Mouse (Mus musculus): Measurements from ENCODE around the gene Bmp8b. TPM values are rescaled to one million over a fixed set of nuclear protein-coding genes. Genes with fewer than 3 reads are reported as not detected.
"Not testable (repeated sequence)": the region's sequence is repeated elsewhere in the genome, so short reads cannot be mapped to it uniquely, and the experiment has no call there.

Gene Bmp8b
- under 1 TPM; 0.14 to 0.15 TPM for total RNA-seq (2021)

DNA sequence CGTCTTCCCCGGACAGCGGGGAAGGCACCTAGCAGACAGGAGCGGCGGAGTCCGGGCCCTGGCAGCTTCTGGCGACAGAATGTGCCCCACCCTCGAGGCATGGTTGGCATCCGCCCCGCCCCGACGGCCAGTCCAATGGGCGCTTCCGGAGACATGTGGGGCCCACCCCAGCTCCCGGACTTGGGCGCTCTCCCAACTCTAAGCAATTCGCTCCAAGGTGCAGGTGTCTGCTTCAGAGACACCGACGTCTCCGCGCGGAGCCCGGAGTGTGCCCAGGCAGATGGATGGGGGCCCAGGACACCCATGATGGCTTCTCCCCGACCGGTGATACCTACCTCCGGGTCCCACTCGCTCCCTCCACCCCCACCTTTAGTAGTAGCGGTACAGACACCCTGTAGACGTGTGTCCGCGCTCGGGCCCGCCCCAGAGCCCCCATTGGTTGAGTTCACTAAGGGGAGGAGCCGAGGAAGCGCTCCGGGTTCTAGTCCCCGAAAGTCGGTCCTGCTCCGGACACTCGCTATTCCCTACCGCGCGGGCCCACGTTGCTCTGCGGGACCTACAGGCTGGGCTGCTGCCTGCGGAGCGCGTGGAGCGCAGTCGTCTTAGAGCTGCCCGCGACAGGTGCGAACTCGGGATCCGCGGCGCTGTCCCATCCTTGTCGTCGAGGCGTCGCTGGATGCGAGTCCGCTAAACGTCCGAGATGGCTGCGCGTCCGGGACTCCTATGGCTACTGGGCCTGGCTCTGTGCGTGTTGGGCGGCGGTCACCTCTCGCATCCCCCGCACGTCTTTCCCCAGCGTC is at the start of gene Bmp8b:
TSS of gene Bmp8b (plus strand) at position 515 of the 800 bp plus-strand sequence.
- DNase-seq (ENCODE audit: low spot score in 2 of 2): no peak
- intact Hi-C loops (cut with DNase I): no loop called here

DNA sequence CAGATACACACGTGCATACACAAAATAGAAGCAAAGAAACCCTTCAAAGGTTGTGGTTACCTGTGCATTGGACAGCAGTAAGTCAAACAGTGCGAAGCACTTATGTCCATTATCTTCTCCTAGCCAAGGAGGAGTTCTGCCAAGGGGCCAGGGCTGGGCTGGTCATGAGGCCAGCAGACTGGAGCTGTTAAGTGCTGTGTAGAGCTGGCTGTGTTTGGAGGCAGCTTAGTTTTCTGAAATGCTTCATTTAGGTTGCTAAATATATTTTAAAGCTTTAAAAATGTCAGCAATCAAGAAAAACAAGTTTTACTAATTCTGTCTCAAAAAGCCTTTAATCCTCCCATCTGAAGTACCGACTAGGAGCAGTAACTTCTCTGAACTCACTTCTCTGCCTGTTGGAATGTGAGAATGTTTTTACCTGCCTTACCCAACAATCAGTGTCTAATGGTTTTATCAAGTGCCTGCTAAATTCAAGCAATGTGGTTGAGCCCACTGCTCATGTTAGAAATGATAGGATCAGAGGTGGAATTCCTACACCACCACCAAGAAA is 48.3 kb upstream of the Bmp8b start:
- no peak for DNase-seq (ENCODE audit: low spot score in 2 of 2)
- intact Hi-C loops (cut with DNase I): no loop called here

DNA sequence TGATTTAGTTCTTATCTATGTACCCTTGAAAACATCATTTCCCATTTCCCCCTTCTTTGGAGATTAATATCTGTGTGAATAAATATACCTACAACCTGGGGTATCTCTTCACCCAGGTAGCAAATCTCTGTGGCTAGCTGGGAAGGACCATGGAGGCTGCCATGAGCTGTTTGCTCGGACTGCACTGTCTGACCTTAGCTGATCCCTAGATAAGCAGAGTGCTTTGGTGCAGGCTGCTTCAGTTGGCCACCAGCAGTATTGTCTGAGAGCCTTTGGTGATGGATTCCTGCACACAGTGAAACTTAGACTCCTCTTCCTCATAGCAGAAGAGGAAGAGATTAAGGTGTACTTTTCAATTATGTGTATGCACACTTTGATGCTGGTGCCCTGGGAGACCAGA is 47.0 kb upstream of the Bmp8b start:
- DNase-seq (ENCODE audit: low spot score in 2 of 2): no peak
- intact Hi-C loops (cut with DNase I): no loop called here

DNA sequence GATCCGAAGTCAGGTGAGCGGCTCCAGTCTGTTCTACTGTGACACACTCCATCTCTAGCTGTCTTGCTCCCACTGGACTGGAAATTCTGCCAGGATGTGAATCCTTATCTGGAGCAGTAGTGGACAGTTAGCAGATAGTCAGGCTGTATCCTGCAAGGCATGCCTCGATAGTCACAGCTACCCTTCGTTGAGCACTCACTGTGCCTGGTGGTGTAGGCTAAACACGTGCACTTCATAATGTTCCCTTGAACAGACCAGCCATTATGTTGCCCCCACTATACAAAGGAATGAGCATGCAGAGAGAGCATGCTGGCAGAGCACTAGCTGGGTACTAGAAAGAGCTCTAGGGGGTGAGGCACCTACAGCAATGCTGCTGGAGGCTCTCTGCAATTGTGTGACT is 43.2 kb upstream of the Bmp8b start:
- DNase-seq (ENCODE audit: low spot score in 2 of 2): no peak
- intact Hi-C loops (cut with DNase I): no loop called here

DNA sequence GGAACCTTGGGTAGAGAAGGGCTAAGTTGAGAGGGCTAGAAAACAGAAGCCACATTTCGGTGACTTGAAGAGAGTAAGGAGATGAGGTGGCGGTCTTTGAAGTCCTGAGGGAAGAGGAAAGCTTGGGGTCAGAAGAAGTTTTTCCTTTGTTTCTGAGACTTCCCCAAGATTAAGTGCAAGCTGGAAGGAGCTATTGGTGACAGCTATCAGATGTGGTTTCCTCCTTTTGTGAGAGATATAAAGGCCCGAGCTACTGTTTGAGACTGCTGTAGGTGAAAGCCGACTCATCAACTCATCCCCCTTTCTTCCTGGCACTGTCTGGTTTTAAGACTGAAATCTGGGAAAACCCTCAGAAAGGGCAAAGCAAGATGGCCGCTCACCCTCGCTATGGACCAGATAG is 36.3 kb upstream of the Bmp8b start:
- DNase-seq (ENCODE audit: low spot score in 2 of 2): no peak
- intact Hi-C loops (cut with DNase I): no loop called here

DNA sequence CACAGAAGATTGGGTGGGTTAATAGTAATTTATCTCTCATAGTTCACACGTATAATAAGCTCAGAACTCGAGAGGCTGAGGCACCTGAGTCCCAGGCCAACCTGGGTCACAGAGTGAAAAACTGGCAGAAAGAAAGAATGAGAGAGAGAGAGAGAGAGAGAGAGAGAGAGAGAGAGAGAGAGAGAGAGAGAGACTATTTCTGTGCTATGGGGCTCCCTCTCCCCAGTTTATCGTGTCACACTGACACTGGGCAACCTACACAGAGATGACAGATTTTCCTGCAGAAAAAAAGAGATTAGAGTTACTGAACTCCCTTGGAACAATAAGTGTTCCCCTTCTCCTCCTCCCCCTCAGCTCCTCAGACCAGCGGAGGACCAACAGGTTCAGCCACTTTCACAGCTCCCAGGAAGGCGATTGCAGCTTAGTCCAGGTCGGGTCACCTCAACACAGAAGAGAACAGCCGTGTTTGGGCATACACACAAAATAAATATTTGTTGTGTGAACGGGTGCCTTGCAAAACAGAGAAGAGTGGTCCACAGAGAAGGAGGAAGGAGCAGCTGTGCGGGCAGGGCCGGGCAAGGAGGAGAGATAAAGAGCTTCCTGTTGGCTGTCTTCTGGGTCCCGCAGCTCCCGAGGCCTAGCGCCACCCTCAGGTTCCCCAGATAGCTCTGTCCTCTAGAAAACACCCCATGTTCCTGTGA is 33.5 kb upstream of the Bmp8b start:
- intact Hi-C loops (cut with DNase I): no loop called here
- DNase-seq (ENCODE audit: low spot score in 2 of 2): no peak

DNA sequence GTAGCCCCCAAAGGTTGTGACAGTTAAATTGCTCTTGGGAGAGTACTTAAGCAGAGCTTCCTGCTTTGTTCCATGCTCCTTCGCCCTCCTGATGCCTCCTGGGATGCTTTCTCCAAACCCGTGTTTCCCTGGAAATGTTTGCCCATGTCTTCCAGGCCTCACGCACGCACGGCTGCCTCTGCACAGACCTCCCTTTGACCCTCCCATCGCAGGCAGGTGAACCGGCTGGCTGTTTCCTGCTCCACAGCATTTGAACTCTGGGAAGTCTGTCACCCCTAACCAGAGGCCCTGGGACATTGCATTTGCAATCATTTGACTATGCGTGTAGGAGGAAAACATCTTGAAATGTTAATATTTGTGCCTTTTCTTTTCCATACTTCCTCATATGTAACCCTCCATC is 28.0 kb upstream of the Bmp8b start:
- no peak for DNase-seq (ENCODE audit: low spot score in 2 of 2)
- intact Hi-C loops (cut with DNase I): no loop called here

DNA sequence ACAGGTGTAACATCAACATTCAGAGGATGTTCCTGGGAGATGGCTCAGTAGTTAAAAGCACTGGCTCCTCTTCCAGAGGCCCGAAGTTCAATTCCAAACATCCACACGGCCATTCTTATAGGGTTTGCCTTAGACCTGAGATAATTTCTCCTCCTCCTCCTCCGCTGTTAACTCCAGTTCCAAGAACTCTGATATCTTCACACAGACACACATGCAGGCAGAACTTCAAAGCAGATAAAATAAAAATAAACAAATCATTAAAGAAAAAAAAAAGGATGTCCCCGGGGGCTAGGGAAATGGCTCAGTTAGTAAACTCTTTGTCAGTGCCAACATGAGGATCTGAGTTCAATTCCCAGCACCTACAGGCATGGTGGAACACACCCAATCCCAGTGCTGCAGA is 26.7 kb upstream of the Bmp8b start:
- no peak for DNase-seq (ENCODE audit: low spot score in 2 of 2)
- intact Hi-C loops (cut with DNase I): no loop called here

DNA sequence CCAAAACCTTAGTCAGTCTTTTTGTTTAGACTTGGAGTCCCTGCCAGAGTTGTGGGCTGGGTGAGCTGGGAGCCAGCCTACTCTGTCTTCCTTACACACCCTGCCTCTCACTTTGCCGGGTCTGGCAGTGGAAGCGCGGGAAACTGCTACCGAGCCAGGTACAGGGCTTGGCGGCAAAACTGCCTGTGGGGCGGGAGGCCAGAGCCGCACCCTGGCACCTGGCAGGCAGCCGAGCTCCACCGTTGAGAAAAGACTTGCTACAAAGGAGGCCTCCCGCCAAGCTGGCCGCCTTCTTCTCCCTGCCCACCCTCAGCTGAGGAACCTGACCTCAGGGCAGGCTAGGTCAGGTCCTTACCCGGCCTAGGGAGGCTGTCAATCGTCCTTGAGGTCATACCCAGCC is 24.2 kb upstream of the Bmp8b start:
- intact Hi-C loops (cut with DNase I): loop anchor here (5.0 to 10.0 kb wide), 3 partner anchors 168 to 266 kb away; no protein-coding TSS in a partner anchor
- peak; percentile 47 to 53 for DNase-seq (ENCODE audit: low spot score in 2 of 2)

DNA sequence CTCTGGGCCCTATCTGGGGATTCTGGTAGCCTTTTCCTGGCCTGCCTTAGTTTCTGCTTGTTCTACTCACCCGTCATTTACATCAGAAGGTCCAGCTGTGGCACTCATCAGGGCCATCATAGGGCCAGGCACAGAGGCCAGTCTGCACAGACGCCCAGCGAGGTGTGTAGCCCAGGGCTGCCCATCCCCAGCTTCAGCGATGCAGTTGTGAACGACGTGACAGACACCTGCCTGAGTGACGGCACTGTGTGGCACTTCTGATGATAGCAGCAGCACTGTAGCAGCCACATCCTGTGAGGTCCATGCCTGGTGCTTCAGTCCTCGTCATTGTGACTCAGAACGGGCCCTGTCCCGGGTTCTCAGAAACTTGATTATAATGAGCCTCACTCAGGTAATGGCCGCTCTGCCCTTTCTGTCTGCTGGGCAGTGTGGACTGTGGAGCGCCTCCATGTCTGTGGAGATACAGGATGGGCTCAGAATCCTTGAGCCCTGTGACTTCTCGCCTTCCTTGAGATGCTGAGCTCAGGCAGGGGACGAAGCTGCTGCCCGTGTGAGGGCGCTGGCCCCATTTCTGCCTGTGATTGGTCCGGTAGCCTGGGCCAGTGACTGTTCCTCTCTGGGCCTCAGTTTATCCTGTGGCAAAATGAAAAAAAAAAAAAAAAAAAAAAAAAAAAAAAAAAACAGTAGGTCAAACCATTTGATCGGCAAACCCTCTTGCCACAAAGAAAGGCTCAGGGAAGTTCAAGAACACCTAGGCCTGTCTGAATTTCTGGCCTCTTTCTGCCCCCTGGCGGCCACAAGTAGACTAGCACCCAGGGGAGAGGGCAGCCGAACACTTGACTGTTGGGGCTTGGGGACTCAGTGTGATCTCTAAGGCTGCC is 22.4 kb upstream of the Bmp8b start:
- peak; percentile 55 to 61 for DNase-seq (ENCODE audit: low spot score in 2 of 2)
- intact Hi-C loops (cut with DNase I): loop anchor here (1.0 to 10.0 kb wide), 4 partner anchors 87 to 268 kb away; partner anchors contain the start of gene Mycl

DNA sequence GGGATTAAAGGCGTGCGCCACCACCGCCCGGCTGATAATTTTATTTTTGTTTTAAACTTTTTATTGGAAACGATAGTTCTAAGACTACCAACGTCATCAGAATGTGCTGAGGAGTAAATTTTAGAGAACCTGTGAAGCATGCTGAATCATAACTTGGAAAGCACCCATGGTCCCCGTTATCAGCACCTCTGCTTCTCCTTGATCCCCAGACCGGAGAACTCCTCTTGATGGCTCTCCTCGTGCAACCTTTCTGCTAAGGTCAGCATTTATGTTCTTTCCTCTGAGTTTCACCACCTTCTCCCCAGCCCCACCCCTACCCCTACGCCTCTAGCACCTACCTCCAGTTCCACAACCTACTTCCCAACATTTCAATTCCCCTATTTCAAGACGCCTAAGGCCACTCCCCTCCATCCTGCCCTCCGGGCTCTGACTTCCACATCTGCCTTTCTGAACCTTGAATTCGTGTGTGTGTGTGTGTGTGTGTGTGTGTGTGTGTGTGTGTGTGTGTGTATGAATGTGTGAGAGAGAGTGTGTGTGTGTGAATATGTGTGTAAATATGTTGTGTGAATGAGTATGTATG is 21.6 kb upstream of the Bmp8b start:
- no peak for DNase-seq (ENCODE audit: low spot score in 2 of 2)
- intact Hi-C loops (cut with DNase I): loop anchor here (1.0 to 10.0 kb wide), 4 partner anchors 88 to 269 kb away; partner anchors contain the start of gene Mycl

DNA sequence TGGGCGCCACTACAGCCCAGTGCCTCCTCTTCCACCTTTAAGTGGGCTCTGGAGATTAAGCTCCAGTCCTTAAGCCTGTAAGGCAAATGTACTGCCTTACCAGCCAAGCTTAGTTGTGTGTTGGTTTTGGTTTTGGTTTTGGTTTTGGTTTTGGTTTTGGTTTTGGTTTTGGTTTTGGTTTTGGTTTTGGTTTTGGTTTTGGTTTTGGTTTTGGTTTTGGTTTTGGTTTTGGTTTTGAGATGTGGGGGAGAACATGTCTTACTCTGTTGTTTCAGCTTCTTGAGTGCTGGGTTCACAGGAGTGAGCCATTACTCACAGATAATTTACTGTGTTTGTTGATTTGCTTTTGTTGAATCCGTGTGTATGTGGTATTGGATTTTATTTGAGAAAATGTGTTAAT is 19.7 kb upstream of the Bmp8b start:
- DNase-seq (ENCODE audit: low spot score in 2 of 2): no peak
- intact Hi-C loops (cut with DNase I): loop anchor here (10.0 kb wide), 1 partner anchor 270 kb away; no protein-coding TSS in a partner anchor

DNA sequence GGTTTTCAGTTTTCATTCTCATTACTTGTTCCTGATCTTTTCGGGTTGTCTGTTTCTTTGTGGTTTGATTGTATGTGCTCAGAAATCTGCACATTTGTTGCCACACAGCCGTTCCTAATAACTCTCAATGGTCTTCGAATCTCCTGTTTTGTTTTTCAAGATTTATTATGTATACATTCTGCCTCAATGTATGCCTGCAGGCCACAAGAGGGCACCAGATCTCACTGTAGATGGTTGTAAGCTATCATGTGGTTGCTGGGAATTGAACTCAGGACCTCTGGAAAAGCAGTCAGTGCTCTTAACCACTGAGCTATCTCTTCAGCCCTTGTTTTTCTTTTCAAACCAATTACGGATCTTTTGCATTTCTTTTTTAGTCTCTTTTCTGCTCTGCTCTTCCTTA is 18.6 kb upstream of the Bmp8b start:
- no peak for DNase-seq (ENCODE audit: low spot score in 2 of 2)
- intact Hi-C loops (cut with DNase I): loop anchor here (10.0 kb wide), 1 partner anchor 272 kb away; no protein-coding TSS in a partner anchor

DNA sequence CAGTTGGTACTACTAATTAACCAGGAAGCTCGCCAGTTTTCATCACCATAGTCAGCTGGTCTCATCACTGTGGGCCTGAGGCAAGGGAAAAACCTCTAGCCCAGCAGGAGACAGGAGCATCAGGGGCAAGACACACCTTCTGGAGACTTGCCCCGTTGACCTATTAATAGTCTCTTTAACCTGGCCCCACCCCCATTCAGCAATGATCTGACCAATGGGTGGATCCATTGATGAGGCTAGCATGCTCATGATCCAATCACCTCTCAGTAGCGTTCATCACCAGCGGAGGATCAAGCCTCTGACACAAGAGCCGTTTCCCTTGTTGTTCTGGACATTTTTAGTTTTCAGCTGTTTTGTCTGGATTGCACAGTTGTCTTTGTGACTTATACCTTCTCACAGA is 12.3 kb upstream of the Bmp8b start:
- DNase-seq (ENCODE audit: low spot score in 2 of 2): no peak
- intact Hi-C loops (cut with DNase I): no loop called here

DNA sequence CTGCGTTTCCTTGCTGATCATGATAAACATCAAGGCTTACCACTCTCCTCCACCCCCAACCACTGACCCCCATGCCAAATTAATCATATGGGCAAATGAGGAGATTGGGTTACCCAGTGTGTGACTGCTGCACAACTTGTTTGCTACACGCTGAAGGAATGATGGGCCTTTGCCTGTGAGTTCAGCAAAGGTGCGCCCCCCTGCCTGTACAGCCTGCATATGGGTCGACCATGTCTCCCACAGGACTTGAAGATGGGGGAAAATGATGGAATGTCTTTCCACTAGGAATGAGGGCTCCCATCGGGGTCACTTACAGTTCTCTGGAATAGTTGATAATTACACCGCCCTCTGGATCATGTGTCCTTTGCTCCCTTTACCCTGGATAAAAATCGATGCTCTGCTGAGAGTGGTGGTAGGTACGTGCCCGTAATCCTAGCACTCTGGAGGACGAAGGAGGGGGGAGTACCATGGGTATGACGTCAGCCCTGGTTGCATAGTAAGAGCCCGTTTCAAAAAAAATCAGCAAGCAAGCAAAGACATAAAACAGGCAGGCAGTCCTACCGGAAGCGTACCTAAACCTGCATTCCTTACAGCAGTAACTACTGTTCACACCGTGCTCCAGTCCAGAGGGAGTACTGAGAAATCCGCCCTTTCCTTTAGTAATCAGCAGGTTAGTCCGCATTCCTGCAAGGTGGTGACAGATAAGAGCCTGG is 11.7 kb upstream of the Bmp8b start:
- intact Hi-C loops (cut with DNase I): no loop called here
- no peak for DNase-seq (ENCODE audit: low spot score in 2 of 2)

DNA sequence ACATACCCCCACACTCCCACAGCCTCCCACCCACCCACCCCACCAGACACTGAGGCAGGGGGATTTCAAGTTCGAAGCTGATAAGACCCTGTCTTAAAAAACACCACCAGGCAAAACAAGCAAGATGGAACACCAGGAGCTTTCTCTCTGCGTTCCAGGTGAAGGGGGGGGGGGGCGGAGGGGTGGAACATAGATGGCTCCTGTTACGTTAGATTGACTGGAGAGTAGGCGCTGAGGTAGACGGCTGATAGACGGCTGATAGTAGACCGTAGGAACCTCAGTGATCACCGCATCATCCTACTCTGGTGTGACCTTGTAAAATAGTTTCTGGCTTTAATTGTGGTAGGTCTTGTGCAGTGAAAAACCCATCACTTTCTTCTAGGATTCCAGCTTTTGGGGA is 11.1 kb upstream of the Bmp8b start:
- intact Hi-C loops (cut with DNase I): no loop called here
- DNase-seq (ENCODE audit: low spot score in 2 of 2): no peak

DNA sequence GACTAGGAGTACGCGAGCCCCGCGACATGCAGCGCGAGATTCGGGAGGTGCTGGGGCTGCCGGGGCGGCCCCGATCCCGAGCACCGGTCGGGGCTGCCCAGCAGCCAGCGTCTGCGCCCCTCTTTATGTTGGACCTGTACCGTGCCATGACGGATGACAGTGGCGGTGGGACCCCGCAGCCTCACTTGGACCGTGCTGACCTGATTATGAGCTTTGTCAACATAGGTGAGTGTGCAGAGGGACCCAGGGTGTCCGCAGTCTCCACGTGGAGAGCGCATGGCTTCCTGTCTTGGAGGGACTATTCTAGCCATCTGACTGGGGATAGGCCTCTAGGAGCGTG is 456 bp downstream of the Bmp8b start:
- intact Hi-C loops (cut with DNase I): no loop called here
- no peak for DNase-seq (ENCODE audit: low spot score in 2 of 2)

DNA sequence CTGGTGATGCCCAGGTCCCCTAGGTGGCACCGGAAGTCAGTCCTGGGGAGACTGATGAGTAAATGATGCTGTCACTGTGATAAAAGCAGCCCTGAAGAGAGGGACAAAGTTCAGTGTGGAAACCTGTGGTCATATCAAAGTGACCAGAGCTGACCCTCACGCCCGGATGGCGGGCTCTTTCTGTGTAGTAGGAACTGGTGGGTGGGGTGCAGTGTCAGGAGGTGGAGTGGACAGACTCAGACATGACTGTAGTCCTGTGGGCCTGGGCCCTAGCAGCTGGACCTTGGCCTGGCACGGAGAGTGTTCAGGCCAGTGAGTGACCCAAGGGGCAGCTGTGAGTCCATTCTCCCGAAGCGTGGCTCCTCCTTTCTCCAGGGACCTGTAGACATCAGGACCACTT is 964 bp downstream of the Bmp8b start:
- DNase-seq (ENCODE audit: low spot score in 2 of 2); intact Hi-C loops (cut with DNase I): not testable (repeated sequence)

DNA sequence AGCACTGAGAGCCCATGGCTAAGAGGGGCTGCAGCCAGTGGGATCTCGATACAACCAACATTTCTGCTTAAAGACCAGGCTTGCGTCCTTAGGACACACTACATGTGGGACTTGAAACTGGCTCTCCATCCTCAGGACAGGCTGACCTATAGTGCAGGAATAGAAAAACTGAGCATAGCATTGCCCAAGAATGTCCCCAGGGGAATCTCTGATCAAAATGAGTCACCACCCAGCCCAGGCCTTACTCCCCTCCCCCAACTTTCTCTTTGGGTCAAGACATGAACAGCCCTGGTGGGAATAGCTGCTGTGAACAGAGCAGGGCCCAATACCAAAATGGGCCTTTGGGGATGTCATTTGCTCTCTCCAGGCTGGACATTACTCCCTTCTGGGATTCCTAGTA is 1.9 kb downstream of the Bmp8b start:
- intact Hi-C loops (cut with DNase I): no loop called here
- no peak for DNase-seq (ENCODE audit: low spot score in 2 of 2)
